Mouse (Mus musculus) intestine, embryonic 14.5 days (tissue): ENCODE results near the gene Mlycd. TPM values are rescaled to one million over a fixed set of nuclear protein-coding genes. Genes with fewer than 3 reads are reported as not detected.
"Not testable (repeated sequence)": the region's sequence is repeated elsewhere in the genome, so short reads cannot be mapped to it uniquely, and the experiment has no call there.

Experiments used
- ATAC-seq: fragments of 200-750 bp; cut with Nextera tagmentation; replicated peaks from 2 replicates; pipeline ENCODE4 v1.8.0; 2017; ENCODE audit warnings: low read depth, moderate number of reproducible peaks, moderate TSS enrichment, moderate library complexity; ENCODE audit not compliant: low FRiP score, low TSS enrichment
- DNase-seq: peaks from one replicate; pipeline ENCODE4 v3.0.0-alpha.2; 2018; ENCODE audit warnings: low spot score
- H3K27ac ChIP-seq: fragments of 300-500 bp; sonication (generic); 2 replicates; pipeline ENCODE4 v1.5.1; 2014; ENCODE audit warnings: low read depth, mild to moderate bottlenecking, control low read depth
- H3K27me3 ChIP-seq: fragments of 300-500 bp; sonication (generic); replicated peaks from 2 replicates; pipeline ENCODE4 v1.6.1; 2014; ENCODE audit warnings: low read length, control low read depth; ENCODE audit not compliant: control insufficient read depth, insufficient read depth
- H3K36me3 ChIP-seq: fragments of 300-500 bp; sonication (generic); 2 replicates; pipeline ENCODE4 v1.6.1; 2014; ENCODE audit warnings: low read length, control low read depth; ENCODE audit not compliant: control insufficient read depth, insufficient read depth
- H3K4me1 ChIP-seq: fragments of 300-500 bp; sonication (generic); replicated peaks from 2 replicates; pipeline ENCODE4 v1.6.1; 2014; ENCODE audit warnings: low read length, control low read depth, mixed read lengths; ENCODE audit not compliant: control insufficient read depth, insufficient read depth
- H3K4me2 ChIP-seq: fragments of 300-500 bp; sonication (generic); 2 replicates; pipeline ENCODE4 v1.6.1; 2014; ENCODE audit warnings: low read length
- H3K4me3 ChIP-seq: fragments of 300-500 bp; sonication (generic); 2 replicates; pipeline ENCODE4 v1.5.1; 2014; ENCODE audit warnings: low read depth, low read length, control low read depth, mixed read lengths
- H3K9ac ChIP-seq: fragments of 300-500 bp; sonication (generic); 2 replicates; pipeline ENCODE4 v1.6.1; 2014; ENCODE audit warnings: mild to moderate bottlenecking, low read length
- H3K9me3 ChIP-seq: fragments of 300-500 bp; sonication (generic); 2 replicates; pipeline ENCODE4 v1.6.1; 2016; ENCODE audit warnings: low read length, control low read depth; ENCODE audit not compliant: control insufficient read depth
- WGBS: fragments of 180-500 bp; shearing (Covaris S2); extraction: QIAGEN DNeasy Blood & Tissue Kit; methylation state at CpG from one replicate; pipeline ENCODE4 v1.1.7; 2014; 5-methylcytosine and 5-hydroxymethylcytosine counted together
- polyA plus RNA-seq: library from polyadenylated mRNA; unstranded; fragments of >200 nt; fragmentation: Nextera tagmentation; extraction: Ambion mirVana; gene quantifications from 2 replicates; pipeline ENCODE4 v1.2.1, GENCODE M21; 2014

Mlycd gene
- polyA plus RNA-seq, 1 experiment from 2014 or later, result 17.9 TPM

GRCm38 (mm10) chr8:119358836-119359235, 35.8 kb upstream of the Mlycd start:
- Histone ChIP-seq H3K4me2 (no peak overlapping the region), H3K36me3 (no peaks in the 10 kb centered on the region), H3K9me3 (no peaks in the 10 kb centered on the region), H3K27ac (no peak overlapping the region), H3K27me3 (no peaks in the 10 kb centered on the region), H3K4me3 (no peak overlapping the region), H3K4me1 (peaks cover 6% of the 10 kb centered on the region; the same call in 1 of the 2 replicates), H3K9ac (no peak overlapping the region)
- WGBS, result 45% methylated on average over 14 of the region's 14 CpGs
- ATAC-seq (no peak), DNase-seq (peak; percentile 73)

- Histone ChIP-seq H3K4me2 (no peak overlapping the region), H3K9me3 (no peaks in the 10 kb centered on the region), H3K36me3 (no peaks in the 10 kb centered on the region), H3K9ac (no peak overlapping the region), H3K4me1 (peaks cover 6% of the 10 kb centered on the region; the same call in 1 of the 2 replicates), H3K4me3 (no peak overlapping the region), H3K27ac (no peak overlapping the region), H3K27me3 (no peaks in the 10 kb centered on the region)
- ATAC-seq (no peak), DNase-seq (no peak)
- WGBS, result 33% methylated on average over 8 of the region's 8 CpGs
These were observed 33.9 kb upstream of the Mlycd start for GRCm38 (mm10) chr8:119360686-119361295.

- H3K4me3 ChIP-seq, H3K4me2 ChIP-seq, H3K36me3 ChIP-seq, H3K27me3 ChIP-seq, ATAC-seq, H3K9me3 ChIP-seq, H3K27ac ChIP-seq, H3K9ac ChIP-seq, H3K4me1 ChIP-seq, DNase-seq: not testable (repeated sequence)
- WGBS, result 78% methylated on average over 9 of the region's 9 CpGs
These were observed 20.0 kb upstream of the Mlycd start for GRCm38 (mm10) chr8:119374716-119375115.

GRCm38 (mm10) chr8:119378476-119378875, 16.2 kb upstream of the Mlycd start:
- H3K9ac ChIP-seq, result no peak overlapping the region
- no peak overlapping the region for H3K4me3 ChIP-seq
- H3K4me1 ChIP-seq, result no peaks in the 10 kb centered on the region
- no peak overlapping the region for H3K4me2 ChIP-seq
- H3K36me3 ChIP-seq, result no peaks in the 10 kb centered on the region
- H3K9me3 ChIP-seq, result no peaks in the 10 kb centered on the region
- DNase-seq (no peak), ATAC-seq (no peak)
- WGBS, result 67% methylated on average over 7 of the region's 7 CpGs
- no peak overlapping the region for H3K27ac ChIP-seq
- H3K27me3 ChIP-seq, result no peaks in the 10 kb centered on the region

- DNase-seq, result peak; percentile 50
- no peaks in the 10 kb centered on the region for H3K4me1 ChIP-seq
- WGBS, result 40% methylated on average over 4 of the region's 4 CpGs
These were observed 14.1 kb upstream of the Mlycd start for GRCm38 (mm10) chr8:119380619-119381018.

GRCm38 (mm10) chr8:119384478-119384877, 10.2 kb upstream of the Mlycd start:
- 20% methylated on average over 10 of the region's 10 CpGs for WGBS
- peak; percentile 88 for DNase-seq

More at GRCm38 (mm10) chr8:119380619-119381018, 14.1 kb upstream of the Mlycd start:
- no peaks in the 10 kb centered on the region for H3K9me3 ChIP-seq
- H3K9ac ChIP-seq, result no peak overlapping the region
- H3K36me3 ChIP-seq, result no peaks in the 10 kb centered on the region
- H3K27ac ChIP-seq, result no peak overlapping the region
- ATAC-seq, result no peak
- H3K4me3 ChIP-seq, result no peak overlapping the region
- no peak overlapping the region for H3K4me2 ChIP-seq
- H3K27me3 ChIP-seq, result no peaks in the 10 kb centered on the region

GRCm38 (mm10) chr8:119385854-119386253, 8.8 kb upstream of the Mlycd start:
- H3K27ac ChIP-seq, result no peak overlapping the region
- ATAC-seq (no peak), DNase-seq (no peak)
- H3K4me1 ChIP-seq, result no peaks in the 10 kb centered on the region
- no peaks in the 10 kb centered on the region for H3K9me3 ChIP-seq
- no peaks in the 10 kb centered on the region for H3K27me3 ChIP-seq
- WGBS, result 71% methylated on average over 6 of the region's 6 CpGs
- H3K36me3 ChIP-seq, result no peaks in the 10 kb centered on the region
- H3K4me3 ChIP-seq, result no peak overlapping the region
- no peak overlapping the region for H3K9ac ChIP-seq
- H3K4me2 ChIP-seq, result no peak overlapping the region

More at GRCm38 (mm10) chr8:119384478-119384877, 10.2 kb upstream of the Mlycd start:
- Histone ChIP-seq H3K27me3 (no peaks in the 10 kb centered on the region), H3K4me1 (no peaks in the 10 kb centered on the region), H3K4me2 (no peak overlapping the region), H3K36me3 (no peaks in the 10 kb centered on the region), H3K27ac (no peak overlapping the region), H3K9ac (no peak overlapping the region), H3K9me3 (no peaks in the 10 kb centered on the region), H3K4me3 (no peak overlapping the region)
- 0 out of 2 replicates have a peak, but pooled peaks have one; percentile 32 for ATAC-seq

- no peak overlapping the region for H3K27ac ChIP-seq
- H3K4me1 ChIP-seq, result no peaks in the 10 kb centered on the region
- no peaks in the 10 kb centered on the region for H3K9me3 ChIP-seq
- H3K4me3 ChIP-seq, result no peak overlapping the region
- DNase-seq, result no peak
- H3K27me3 ChIP-seq, result no peaks in the 10 kb centered on the region
- WGBS, result 74% methylated on average over 6 of the region's 6 CpGs
- no peaks in the 10 kb centered on the region for H3K36me3 ChIP-seq
- no peak overlapping the region for H3K9ac ChIP-seq
- H3K4me2 ChIP-seq, result no peak overlapping the region
- no peak for ATAC-seq
These were observed 7.7 kb upstream of the Mlycd start for GRCm38 (mm10) chr8:119386988-119387387.

- ATAC-seq, result peak; percentile 38
- H3K9me3 ChIP-seq, result no peaks in the 10 kb centered on the region
- H3K4me2 ChIP-seq, result peak overlapping the region; percentile 99
- no peaks in the 10 kb centered on the region for H3K36me3 ChIP-seq
- no peak overlapping the region for H3K27ac ChIP-seq
- 74% methylated on average over 9 of the region's 9 CpGs for WGBS
- H3K27me3 ChIP-seq, result no peaks in the 10 kb centered on the region
- peak overlapping the region; percentile 76 for H3K9ac ChIP-seq
- H3K4me1 ChIP-seq, result peaks cover 5% of the 10 kb centered on the region
- peak overlapping the region; percentile 76 for H3K4me3 ChIP-seq
- peak; percentile 60 for DNase-seq
These were observed 581 bp upstream of the Mlycd start for GRCm38 (mm10) chr8:119394097-119394496.
